ENCODE assay signal across 26 mouse cellular contexts in genomic region chr1:35862196-35862595, GRCm38 (mm10).
DNase-seq lines count a peak whose midpoint lies in the region; ATAC-seq lines count a peak whose summit lies in the region.
"Had no signal": no experiment of that assay in that cellular context is flagged by ENCODE, and none has a peak within 500 bp of the region (broad histone marks: within the 10 kb centered on the region; RNA-seq: fewer than 3 reads in every experiment).

No protein-coding gene starts in this region.

- DNase-seq in A20 (ENCODE audit: low read depth, low spot score) = peak; percentile 41
- DNase-seq in cerebellum, adult 8-10 months = no peak
- DNase-seq in gastrocnemius, postnatal 10 days = no peak
- DNase-seq: adrenal gland, adult 2 months; cerebellum, adult 2 months; cerebellum, postnatal 25 days; embryo, embryonic 11 days; gastrocnemius, adult 2 months; kidney, adult 18-20 months; layer of hippocampus, adult 9-11 months; liver; lung, postnatal 14 days; right cerebral cortex, postnatal 4 days had no signal

- H3K4me2 ChIP-seq in midbrain, embryonic 13.5 days (replicated peaks) = no peak overlapping the region
- H3K4me2 ChIP-seq: embryonic facial prominence, embryonic 12.5 days; forebrain, embryonic 15.5 days; heart, embryonic 15.5 days; hindbrain, embryonic 12.5 days; lung, embryonic 14.5 days; neural tube, embryonic 12.5 days had no signal

- no peaks in the 10 kb centered on the region for H3K36me3 ChIP-seq in midbrain, embryonic 13.5 days
- H3K36me3 ChIP-seq: embryonic facial prominence, embryonic 12.5 days; forebrain, embryonic 15.5 days; heart, embryonic 15.5 days; hindbrain, embryonic 12.5 days; midbrain, embryonic 10.5 days; neural tube, embryonic 12.5 days had no signal

- H3K9ac ChIP-seq in midbrain, embryonic 13.5 days (replicated peaks) = no peak overlapping the region
- H3K9ac ChIP-seq: embryonic facial prominence, embryonic 12.5 days; forebrain, embryonic 15.5 days; heart, embryonic 15.5 days; hindbrain, embryonic 12.5 days; liver, embryonic 14.5 days; lung, embryonic 14.5 days; neural tube, embryonic 12.5 days had no signal

- no peaks in the 10 kb centered on the region for H3K4me1 ChIP-seq in midbrain, embryonic 13.5 days (replicated peaks)
- H3K4me1 ChIP-seq: embryonic facial prominence, embryonic 12.5 days; forebrain, embryonic 15.5 days; heart, embryonic 15.5 days; hindbrain, embryonic 12.5 days; midbrain, embryonic 10.5 days; neural tube, embryonic 12.5 days had no signal

- ATAC-seq in CD4-positive, CD25-positive, alpha-beta regulatory T cell, adult 4 months = peak; percentile 77
- ATAC-seq in common myeloid progenitor, adult 5-6 weeks (replicated peaks; ENCODE audit: low read depth, poor library complexity, severe bottlenecking) = peak; percentile 68
- peak; percentile 43 for ATAC-seq in megakaryocyte progenitor cell, adult 5-6 weeks (replicated peaks; ENCODE audit: poor library complexity)
- ATAC-seq in midbrain, embryonic 13.5 days = no peak
- ATAC-seq: forebrain, embryonic 15.5 days; midbrain, embryonic 16.5 days had no signal

- no peaks in the 10 kb centered on the region for H3K27me3 ChIP-seq in midbrain, embryonic 13.5 days
- H3K27me3 ChIP-seq: embryonic facial prominence, embryonic 12.5 days; forebrain, embryonic 15.5 days; heart, embryonic 15.5 days; hindbrain, embryonic 12.5 days; neural tube, embryonic 12.5 days had no signal

- H3K9me3 ChIP-seq in midbrain, embryonic 13.5 days = no peaks in the 10 kb centered on the region
- H3K9me3 ChIP-seq: embryonic facial prominence, embryonic 12.5 days; forebrain, embryonic 15.5 days; heart, embryonic 15.5 days; hindbrain, embryonic 12.5 days; midbrain, embryonic 10.5 days; neural tube, embryonic 12.5 days had no signal

- 93% methylated on average over 5 of the region's 5 CpGs for WGBS in midbrain, embryonic 13.5 days

- no peak overlapping the region for H3K4me3 ChIP-seq in midbrain, embryonic 13.5 days (replicated peaks)
- H3K4me3 ChIP-seq: embryonic facial prominence, embryonic 12.5 days; forebrain, embryonic 15.5 days; gastrocnemius, adult 2 months; heart, embryonic 15.5 days; hindbrain, embryonic 12.5 days; midbrain, embryonic 10.5 days; neural tube, embryonic 12.5 days had no signal

- H3K27ac ChIP-seq in midbrain, embryonic 13.5 days = no peak overlapping the region
- H3K27ac ChIP-seq: embryonic facial prominence, embryonic 12.5 days; forebrain, embryonic 15.5 days; gastrocnemius, adult 2 months; heart, embryonic 15.5 days; hindbrain, embryonic 12.5 days; liver, embryonic 14.5 days; neural tube, embryonic 12.5 days had no signal
